Mouse (Mus musculus) left cerebral cortex, adult 9 months (tissue): Measurements from ENCODE around the gene Fam160b1.
A peak's percentile ranks its signal among the peaks of the same experiment; 100 is the strongest.

Source experiments
- DNase-seq, 2 experiments: peaks; one replicate each; pipeline ENCODE4 v3.0.0; 2022; ENCODE audit warnings: low spot score in 2 of 2

Gene Fam160b1

DNA sequence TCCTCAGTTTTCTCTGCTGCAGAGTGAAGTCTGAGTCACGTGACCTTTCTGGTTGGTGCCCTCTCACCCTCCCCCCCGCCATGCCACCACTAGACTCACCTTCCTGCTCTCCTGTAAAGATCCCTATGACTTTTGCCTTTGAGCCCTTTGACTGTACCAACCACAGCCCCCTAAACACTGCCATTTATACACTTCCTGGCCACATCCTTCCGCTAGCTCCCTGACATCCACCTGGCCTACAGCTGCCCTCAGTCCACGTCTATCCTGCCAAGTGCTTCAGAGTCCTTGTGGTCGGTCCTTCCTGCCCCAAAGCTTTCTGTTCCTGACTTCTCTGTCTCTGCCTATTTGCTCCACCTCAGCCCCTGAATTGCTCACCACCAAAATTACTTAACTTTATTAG lies 16.6 kb upstream of the Fam160b1 start:
- DNase-seq: no peak

- DNase-seq: no peak
Observed at GRCm38 (mm10) chr19:57344678-57345077, 15.8 kb upstream of the Fam160b1 start.

DNA sequence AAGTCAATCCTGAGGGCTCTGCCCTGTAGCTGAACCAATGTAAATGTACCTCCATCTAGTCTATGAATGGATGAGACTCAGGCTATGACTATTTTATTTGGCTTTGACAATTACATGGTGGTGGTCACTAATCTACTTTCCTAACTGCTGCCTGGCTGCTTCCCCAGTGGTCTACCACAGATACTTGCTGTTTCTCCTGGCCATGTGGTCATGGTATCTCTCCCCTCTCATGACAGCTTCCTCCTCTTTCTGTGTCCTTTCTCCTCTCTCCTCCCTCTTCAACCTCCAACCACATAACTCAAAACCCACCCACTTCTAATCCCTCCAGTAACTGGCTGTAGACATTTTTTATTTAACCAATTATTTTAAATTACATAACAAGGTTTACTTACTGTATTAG lies 11.4 kb upstream of the Fam160b1 start:
- no peak for DNase-seq

DNA sequence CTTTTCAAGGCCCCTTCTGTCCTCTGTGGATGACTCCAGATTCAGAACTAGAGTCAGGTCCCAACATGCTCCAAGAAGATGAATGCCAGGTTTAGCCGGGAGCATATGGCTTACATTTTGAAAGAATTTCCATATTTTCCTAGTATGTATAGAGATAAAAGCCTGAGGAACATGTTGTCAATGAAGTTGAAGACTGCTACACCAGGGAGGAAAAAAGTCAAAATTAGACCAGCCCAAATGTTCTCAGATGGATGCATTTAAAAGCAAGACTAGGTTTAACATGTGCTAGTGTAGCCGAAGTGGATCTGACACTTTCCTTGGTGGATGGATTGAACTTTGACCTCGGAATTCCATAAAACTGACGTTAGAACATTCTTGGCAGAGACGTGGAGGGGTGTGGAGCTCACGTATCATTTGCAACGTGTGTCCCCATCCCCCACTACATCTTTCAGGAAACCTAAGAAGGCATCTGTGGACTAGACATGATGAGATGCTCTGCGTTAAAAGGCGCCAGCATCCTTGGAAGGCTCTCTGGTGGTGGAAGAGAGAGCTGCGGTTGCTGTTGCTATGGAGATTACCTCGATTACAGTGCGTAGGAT lies 8.0 kb upstream of the Fam160b1 start:
- DNase-seq: peak in 1 of 2 experiments; percentile 53

DNA sequence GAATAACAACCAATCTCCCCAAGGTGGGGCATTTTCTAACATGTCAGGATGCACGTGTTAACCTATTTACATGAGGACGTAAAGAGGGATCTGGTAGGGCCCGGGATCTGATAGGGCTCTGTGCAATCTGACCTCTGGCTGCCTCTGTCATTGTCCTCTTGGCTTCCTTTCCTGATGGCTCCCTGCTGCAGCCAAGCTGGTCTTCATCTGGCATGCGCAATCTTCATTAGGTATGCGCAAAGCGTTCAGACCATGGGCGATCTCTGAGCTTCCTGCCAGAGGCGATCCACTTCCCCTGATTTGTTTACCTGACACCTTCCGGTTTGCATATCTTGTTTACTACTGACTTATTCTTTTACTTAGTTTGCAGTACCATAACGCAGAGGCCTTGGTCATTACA lies 7.3 kb upstream of the Fam160b1 start:
- DNase-seq: no peak

DNA sequence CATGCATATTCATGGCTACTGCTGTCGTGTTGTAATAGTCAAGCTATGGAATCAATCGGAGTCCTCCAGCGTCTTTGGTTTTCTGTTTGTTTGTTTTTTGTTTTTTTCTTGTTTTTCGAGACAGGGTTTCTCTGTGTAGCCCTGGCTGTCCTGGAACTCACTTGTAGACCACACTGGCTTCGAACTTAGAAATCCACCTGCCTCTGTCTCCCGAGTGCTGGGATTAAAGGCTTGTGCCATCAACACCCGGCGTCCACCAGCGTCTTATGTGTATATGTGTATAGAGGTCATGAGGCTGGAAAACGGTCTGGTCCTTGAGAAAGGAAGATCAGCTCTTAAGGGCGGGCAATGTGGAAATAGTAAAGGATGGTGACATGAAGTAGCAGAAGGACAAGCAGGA lies 6.4 kb upstream of the Fam160b1 start:
- DNase-seq: no peak

DNA sequence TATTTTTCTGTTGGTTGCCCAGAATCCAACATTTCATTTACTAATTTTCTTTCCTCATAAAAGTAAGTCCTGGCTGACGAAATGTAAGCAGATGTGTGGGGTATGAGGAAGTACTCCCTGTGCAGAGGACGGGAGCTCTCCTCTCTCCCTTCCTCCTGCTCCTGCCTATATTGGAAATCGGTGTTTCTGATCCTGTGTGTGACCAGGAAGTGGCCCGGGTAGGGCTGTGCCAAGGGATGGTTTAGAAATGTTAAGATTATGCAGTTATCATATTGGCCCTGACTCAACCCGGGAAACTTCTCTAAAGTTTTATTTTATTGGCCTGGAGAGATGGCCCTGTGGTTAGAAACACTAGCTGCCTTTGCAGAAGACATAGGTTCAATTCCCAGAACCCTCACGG lies 5.8 kb upstream of the Fam160b1 start:
- no peak for DNase-seq

- no peak for DNase-seq
Observed at GRCm38 (mm10) chr19:57355451-57356251, 4.8 kb upstream of the Fam160b1 start.

DNA sequence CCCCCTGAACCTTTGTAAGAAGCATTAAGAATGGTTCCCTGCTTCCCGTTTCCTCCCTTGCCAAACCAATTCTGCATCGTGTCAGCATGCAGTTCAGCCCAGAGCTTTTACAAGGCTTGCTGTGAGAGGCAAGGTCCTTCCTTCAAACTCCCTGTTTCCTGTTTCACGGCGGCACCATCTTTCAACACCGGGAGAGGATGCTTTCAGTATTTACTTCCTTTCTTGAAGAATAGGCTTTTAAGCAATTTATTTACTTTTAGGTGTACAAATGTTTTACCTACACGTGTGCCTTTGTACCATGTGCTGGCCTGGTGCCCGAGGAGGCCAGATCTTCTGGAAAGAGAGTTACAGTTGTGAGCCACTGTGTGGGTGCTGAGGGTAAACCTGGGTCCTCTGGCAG lies 4.2 kb upstream of the Fam160b1 start:
- DNase-seq: no peak

- DNase-seq: no peak
Observed at GRCm38 (mm10) chr19:57357244-57357643, 3.2 kb upstream of the Fam160b1 start.

GRCm38 (mm10) chr19:57357811-57358210 lies 2.7 kb upstream of the Fam160b1 start:
- no peak for DNase-seq

- peak in 1 of 2 experiments; percentile 56 for DNase-seq
Observed at GRCm38 (mm10) chr19:57358322-57358721, 2.2 kb upstream of the Fam160b1 start.

DNA sequence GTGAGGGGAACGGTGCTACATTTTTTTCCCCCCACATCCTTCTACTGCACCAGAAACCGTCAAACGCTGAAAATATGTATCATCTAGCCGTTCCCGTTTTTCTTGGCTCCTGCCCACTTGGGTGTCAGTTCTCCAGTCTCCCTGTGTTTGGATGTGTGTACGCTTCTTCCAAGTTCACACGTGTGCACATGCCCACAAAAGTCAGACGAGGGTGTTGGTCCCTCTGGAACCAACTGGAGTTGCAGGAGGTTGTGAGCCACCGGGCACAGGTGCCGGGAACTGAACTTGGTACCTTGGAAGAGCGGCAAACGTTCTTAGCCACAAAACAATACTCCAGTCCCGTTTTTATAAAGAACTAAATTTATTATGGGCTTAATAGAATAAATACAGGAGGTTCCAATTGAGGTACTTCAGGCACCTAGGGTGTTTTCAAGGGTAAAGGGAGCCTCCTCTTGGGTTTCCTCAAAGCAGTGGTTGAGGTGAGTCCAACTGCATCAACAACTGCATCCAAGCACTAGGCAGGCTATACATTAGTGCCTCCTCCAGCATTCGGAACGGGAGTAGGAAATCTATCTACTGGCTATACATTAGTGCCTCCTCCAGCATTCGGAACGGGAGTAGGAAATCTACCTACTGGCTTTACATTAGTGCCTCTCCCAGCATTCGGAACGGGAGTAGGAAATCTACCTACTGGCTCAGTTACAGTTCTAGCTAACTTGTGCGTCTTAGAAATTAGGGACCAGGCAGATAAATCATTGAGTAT lies 1.5 kb upstream of the Fam160b1 start:
- no peak for DNase-seq

DNA sequence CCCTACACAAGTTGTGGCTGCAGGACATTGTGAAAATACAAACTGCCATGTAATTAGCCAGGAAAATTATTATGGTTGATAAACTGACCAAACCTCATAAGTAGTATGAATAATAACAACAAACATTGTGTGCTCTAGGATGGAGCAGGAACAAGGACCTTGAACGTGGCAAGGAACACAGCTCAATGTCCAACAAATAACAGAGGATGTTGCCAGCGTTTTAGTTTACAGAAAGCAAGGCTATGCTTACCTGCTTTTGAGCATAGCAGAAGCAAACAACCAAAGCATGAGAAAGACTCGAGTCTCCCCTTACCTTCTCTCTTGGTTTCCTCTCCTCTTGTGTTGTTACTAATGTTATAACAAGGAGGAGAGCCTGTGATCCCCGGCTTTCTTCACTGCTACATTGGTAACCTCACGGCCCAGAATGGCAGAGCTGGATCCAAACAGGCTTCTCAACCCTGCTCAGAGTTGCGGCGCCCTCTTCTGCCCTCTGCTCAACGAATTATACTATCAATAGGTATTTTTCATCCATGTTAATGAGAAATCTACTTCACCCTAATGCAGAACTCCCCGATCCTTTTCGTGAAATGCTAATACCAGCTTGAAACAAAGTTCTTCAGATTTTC lies 666 bp upstream of the Fam160b1 start:
- no peak for DNase-seq

DNA sequence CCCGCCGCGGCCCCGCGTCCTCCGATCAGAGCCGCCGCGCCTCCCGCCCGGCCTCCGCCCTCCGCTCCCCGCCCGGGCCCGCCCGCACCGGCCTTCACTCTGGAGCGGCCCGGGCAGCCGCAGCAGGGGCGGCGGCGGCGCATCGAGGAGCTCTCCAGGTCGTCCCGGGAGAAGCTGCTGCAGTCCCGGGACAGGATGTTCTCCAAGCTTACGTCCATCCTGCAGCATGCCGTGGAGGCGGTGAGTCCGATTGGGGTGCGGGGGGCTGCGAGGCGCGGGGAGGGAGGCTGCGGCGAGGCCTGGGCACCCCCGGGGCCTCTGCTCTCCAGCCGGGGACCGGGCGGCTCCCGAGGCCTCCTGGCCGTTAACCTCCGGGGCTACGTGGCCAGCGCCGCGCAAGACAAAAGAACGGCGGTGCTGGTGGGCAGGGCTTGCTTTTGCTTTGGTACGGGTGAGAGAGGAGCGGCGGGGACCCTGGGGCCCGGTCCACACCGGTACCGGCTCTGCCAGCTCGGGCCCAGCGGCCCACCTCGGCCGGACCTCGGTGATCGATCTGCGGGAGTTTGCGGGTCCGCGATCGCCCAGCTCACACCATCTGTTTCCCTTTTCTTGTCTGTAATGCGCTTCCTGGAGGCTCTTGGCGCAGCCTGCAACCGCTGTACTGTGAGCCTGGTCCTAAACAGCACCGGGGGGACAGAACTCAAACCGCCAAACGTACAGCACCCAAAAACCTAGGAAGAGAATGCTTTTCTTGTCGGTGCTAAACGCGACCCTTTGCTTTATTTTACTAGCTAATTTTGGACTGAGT lies 855 bp downstream of the Fam160b1 start:
- DNase-seq: peak in 1 of 2 experiments; percentile 42

- no peak for DNase-seq
Observed at GRCm38 (mm10) chr19:57361939-57362307, 1.4 kb downstream of the Fam160b1 start.

DNA sequence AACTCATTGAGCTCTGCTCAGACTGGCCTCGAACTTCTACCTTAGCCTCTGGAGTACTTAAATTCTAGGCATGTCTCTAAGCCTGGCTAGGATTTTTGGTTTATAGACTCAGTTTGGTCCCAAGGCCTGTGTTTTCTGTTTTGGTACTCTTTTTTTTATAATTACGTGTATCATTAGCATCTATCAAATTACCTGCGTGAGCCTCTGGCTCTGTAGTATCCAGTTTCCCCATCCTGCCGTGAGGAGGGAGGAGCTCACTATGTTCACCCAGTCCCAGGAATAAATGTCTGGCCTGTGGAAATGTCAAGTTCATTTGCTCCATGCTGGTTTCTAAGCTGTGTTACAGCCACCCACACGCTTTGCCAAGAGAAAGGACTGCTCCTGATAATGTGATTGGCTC lies 2.1 kb downstream of the Fam160b1 start:
- no peak for DNase-seq

DNA sequence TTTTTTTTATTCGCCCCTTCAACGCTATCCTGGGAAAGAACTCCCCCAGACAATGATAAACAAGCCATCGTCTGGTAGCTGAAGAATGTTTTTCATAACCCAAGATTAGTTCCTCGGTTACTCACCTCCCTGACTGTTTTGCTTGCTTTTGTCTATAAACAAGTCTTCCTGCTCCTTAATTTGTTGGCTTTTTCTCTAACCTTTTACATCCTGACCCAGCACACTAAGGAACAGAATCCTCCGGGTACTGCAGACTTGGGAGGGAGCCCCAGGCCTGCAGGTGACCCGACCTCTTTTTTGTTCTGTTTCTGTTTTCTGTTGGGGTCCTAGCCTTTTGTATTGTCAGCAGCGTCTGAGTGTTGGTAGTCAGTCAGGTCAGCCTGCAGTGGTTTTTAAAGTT lies 2.6 kb downstream of the Fam160b1 start:
- DNase-seq: no peak

DNA sequence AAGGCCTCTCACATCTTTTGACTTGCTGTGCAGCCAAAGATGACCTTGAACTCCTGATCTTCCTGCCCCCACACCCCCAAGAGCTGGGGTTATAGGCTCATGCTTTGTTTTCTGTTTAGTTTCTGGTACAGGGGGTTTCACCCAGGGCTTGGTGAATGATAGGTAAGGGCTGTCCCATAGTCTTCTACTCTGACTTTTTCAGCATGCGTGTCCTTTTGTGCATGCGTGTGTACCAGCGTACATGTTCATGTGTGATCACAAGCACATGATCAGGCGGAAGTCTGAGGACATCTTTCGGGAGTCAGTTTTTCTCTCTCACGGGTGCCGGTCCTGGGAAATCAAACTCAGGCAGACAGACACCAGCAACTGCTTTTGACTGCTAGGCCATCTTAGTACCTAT lies 3.1 kb downstream of the Fam160b1 start:
- no peak for DNase-seq

GRCm38 (mm10) chr19:57364942-57365673 lies 4.6 kb downstream of the Fam160b1 start:
- DNase-seq: no peak

GRCm38 (mm10) chr19:57366007-57366406 lies 5.5 kb downstream of the Fam160b1 start:
- DNase-seq: no peak
